Mouse (Mus musculus): ENCODE measurements at regions not wholly inside any gene's neighbourhood (a gene's known extent, or its start where the extent isn't known, plus 50 kb on each side); places are given as distances from the start of the nearest gene placed in this dataset.

DNA sequence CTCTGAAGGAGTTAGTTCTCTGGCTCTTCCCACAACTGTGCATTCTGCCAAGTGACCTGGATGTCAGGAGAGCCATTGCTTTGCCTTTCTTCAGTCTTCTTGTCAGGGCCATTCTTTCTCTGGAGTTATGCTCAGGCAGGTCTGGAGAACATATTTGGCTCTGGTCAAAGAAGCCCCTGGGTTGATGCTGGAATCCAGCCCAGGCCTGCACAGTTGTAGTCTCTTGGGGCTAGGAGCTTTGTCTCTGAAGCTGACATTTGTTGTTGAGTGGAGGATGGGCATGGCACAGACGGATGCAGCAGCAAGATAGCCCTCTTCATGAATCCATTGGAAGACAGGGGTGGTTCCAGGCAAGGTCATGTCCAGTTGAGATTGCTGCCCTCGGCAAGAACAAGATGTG, 411.4 kb upstream of the Mki67 start:
- H3K27ac ChIP-seq, result no peak overlapping the region
- no peaks in the 10 kb centered on the region for H3K9me3 ChIP-seq
- no peaks in the 10 kb centered on the region for H3K36me3 ChIP-seq
- no peak overlapping the region for H3K4me2 ChIP-seq (replicated peaks)
- peaks cover 17% of the 10 kb centered on the region; the same call in 1 of the 2 replicates for H3K4me1 ChIP-seq
- no peak overlapping the region for H3K4me3 ChIP-seq
- H3K9ac ChIP-seq, result no peak overlapping the region
- no peaks in the 10 kb centered on the region for H3K27me3 ChIP-seq
- no peak for ATAC-seq (ENCODE audit: insufficient number of reproducible peaks, insufficient read depth, low FRiP score, low TSS enrichment)
- 75% methylated on average over 2 of the region's 2 CpGs for WGBS

DNA sequence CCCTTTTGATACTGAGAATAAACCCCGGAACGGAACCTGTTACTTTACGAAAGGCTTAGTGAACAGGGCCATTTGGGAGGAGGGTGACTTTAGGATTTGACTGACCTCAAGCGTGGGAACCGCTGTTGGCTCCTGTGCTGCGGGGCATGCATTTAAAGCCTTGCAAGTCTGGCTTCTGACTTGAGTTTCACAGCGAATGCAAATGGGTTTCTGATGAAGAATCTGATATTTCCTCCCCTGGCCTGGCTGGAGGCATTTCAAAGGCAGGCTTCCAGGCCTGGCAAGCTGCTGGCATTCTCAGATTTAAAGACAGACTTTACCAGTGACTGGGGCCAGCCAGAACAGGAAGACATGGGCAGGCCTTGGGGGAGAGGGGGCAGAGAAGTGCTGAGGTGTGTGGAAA, 413.6 kb upstream of the Mki67 start:
- ATAC-seq (ENCODE audit: insufficient number of reproducible peaks, insufficient read depth, low FRiP score, low TSS enrichment), result no peak
- H3K4me1 ChIP-seq, result peaks cover 17% of the 10 kb centered on the region; the same call in 1 of the 2 replicates
- H3K36me3 ChIP-seq, result no peaks in the 10 kb centered on the region
- no peak overlapping the region for H3K9ac ChIP-seq
- H3K27ac ChIP-seq, result no peak overlapping the region
- H3K4me3 ChIP-seq, result no peak overlapping the region
- WGBS, result 30% methylated on average over 7 of the region's 7 CpGs
- no peaks in the 10 kb centered on the region for H3K27me3 ChIP-seq
- no peak overlapping the region for H3K4me2 ChIP-seq (replicated peaks)
- H3K9me3 ChIP-seq, result no peaks in the 10 kb centered on the region

DNA sequence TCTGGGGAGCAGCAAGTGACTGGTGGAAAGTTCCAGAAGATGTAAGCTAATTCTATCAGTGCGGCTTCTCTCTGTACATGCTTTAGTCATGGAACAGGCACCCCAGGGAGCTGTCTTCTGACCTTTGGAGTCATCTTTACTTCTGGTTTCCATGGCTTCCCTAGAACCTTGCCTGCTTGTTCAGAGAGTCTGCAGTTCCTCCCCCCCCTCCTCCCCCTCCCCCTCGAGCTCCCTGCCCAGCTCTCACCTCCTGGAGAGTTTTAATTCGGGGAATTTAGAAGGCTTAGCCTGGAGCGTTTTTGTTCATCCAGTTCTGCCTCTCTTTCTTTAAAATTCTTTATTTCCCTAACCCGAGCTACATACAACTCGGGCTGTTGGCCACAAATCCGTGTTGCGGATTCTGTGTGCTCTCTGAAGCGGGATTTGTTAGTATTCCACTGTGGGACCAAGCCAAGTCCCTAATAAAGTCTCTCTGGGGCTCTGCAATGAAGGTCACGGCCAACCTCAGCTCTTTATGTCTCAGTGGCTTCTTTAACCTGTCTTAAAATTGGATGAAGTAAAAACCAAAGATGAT, 414.6 kb upstream of the Mki67 start:
- Histone ChIP-seq H3K27me3 (no peaks in the 10 kb centered on the region), H3K36me3 (no peaks in the 10 kb centered on the region), H3K9me3 (no peaks in the 10 kb centered on the region), H3K27ac (peak overlapping the region; percentile 17; the same call in 1 of the 2 replicates), H3K4me1 (peaks cover 17% of the 10 kb centered on the region; the same call in 1 of the 2 replicates), H3K4me3 (no peak overlapping the region), H3K4me2 (replicated peaks) (no peak overlapping the region), H3K9ac (no peak overlapping the region)
- 35% methylated on average over 10 of the region's 10 CpGs for WGBS
- ATAC-seq (ENCODE audit: insufficient number of reproducible peaks, insufficient read depth, low FRiP score, low TSS enrichment), result no peak

DNA sequence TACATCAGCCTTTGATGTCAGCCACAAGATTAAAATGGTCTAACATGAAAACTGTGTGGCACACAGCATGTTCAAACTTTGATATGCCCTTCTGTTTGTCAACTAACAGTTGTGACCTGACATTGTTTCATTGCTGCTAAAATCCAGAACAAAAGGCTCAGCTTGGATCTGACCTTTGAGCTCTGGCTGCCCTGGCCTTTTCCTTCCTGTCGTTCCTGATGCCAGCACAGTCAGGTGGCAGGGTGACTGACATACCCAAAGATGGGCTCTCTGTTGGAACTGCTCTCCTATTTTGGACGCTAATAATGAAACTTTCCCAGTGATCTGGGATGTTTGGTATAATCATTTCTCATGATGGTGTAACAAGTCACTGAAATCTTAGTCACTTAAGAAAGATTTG, 416.8 kb upstream of the Mki67 start:
- WGBS, result 58% methylated on average over 2 of the region's 2 CpGs
- no peaks in the 10 kb centered on the region for H3K27me3 ChIP-seq
- H3K9ac ChIP-seq, result no peak overlapping the region
- H3K4me1 ChIP-seq, result peaks cover 17% of the 10 kb centered on the region; the same call in 1 of the 2 replicates
- H3K9me3 ChIP-seq, result no peaks in the 10 kb centered on the region
- ATAC-seq (ENCODE audit: insufficient number of reproducible peaks, insufficient read depth, low FRiP score, low TSS enrichment), result no peak
- no peak overlapping the region for H3K4me3 ChIP-seq
- H3K4me2 ChIP-seq (replicated peaks), result no peak overlapping the region
- H3K36me3 ChIP-seq, result no peaks in the 10 kb centered on the region
- H3K27ac ChIP-seq, result no peak overlapping the region

DNA sequence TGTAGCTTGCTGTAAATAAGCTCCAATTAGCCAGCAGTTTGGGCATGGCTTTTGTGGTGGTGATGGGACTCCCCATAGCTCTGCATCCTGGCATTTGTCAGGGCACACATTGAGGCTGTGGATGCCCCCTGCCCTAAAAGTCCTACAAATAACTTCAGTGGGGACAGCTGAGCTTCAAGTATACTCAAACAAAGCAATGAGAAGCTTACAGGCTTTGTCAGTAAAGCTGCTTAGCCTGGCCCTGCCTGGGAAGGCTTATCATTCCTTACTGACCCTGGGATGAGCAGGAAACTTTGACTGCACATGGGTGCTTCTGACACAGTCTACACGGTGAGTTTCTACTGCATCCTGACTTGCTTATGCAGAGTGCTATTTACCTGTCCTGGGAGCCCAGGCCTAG, 420.5 kb upstream of the Mki67 start:
- no peak for ATAC-seq (ENCODE audit: insufficient number of reproducible peaks, insufficient read depth, low FRiP score, low TSS enrichment)
- Histone ChIP-seq H3K9ac (no peak overlapping the region), H3K9me3 (no peaks in the 10 kb centered on the region), H3K27me3 (no peaks in the 10 kb centered on the region), H3K4me3 (no peak overlapping the region), H3K27ac (no peak overlapping the region), H3K4me2 (replicated peaks) (no peak overlapping the region), H3K36me3 (no peaks in the 10 kb centered on the region), H3K4me1 (no peaks in the 10 kb centered on the region)
- WGBS, result 79% methylated on average over 1 of the region's 1 CpGs

DNA sequence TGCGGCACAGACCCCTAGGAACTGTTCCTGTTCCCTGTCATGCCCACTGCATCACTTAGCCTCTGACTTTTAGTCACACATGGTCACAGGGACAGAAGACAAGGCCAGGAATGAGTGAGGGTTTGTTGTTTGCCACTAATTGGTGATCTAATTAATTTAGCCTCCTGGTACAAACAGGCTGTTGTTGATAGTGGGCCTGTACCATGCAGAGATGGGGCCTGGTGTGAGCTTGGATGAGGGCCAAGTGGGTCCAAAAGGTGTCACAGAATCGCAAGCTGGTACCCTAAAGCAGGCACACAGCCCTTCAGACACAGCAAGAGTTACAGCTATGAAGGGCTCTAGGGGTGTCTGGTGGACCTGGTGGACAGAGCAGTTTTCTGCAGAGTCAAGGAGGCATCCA, 421.2 kb upstream of the Mki67 start:
- Histone ChIP-seq H3K27ac (no peak overlapping the region), H3K27me3 (no peaks in the 10 kb centered on the region), H3K4me2 (replicated peaks) (no peak overlapping the region), H3K36me3 (no peaks in the 10 kb centered on the region), H3K4me1 (no peaks in the 10 kb centered on the region), H3K9ac (no peak overlapping the region), H3K4me3 (no peak overlapping the region), H3K9me3 (no peaks in the 10 kb centered on the region)
- no peak for ATAC-seq (ENCODE audit: insufficient number of reproducible peaks, insufficient read depth, low FRiP score, low TSS enrichment)
- WGBS, result 93% methylated on average over 2 of the region's 2 CpGs

DNA sequence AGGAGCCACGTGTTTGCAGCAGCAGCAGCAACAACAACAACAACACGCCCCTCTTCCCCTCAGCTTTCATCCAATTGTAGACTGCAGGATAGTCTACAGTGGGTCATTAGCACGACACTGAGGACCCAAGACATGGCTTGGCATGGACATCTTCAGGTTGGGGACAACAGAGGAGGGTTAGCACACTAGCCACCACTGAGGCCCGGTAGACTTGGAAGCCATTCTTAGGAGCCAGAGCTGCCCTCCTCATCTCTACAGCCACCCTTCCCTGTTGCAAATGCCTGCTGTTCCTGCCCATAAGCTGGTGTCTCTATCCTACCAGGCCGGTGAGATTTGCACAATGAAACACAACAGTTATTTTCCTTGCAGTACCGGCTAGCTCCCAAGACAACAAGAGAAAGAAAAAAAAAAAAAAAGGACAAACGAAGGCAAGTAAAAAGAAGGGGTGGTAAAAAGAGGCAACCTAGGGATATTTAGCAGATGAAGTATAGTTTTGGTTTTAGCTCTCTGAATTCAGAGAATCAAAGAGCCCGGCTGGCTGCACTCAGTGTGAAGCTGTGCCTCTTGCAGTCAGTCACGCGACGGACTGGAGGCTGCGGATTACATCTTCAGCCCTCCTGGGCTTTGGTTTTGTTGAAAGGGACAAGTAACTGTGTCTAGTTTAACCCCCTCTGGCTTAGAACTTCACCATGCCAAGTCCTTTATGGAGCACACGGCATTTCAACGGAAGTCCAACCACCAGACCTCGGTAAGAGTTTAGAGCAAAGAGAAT, 421.9 kb upstream of the Mki67 start:
- Histone ChIP-seq H3K4me1 (no peaks in the 10 kb centered on the region), H3K4me2 (replicated peaks) (no peak overlapping the region), H3K9ac (no peak overlapping the region), H3K27me3 (no peaks in the 10 kb centered on the region), H3K4me3 (no peak overlapping the region), H3K9me3 (no peaks in the 10 kb centered on the region), H3K36me3 (no peaks in the 10 kb centered on the region), H3K27ac (no peak overlapping the region)
- ATAC-seq (ENCODE audit: insufficient number of reproducible peaks, insufficient read depth, low FRiP score, low TSS enrichment), result no peak
- WGBS, result 65% methylated on average over 15 of the region's 15 CpGs

DNA sequence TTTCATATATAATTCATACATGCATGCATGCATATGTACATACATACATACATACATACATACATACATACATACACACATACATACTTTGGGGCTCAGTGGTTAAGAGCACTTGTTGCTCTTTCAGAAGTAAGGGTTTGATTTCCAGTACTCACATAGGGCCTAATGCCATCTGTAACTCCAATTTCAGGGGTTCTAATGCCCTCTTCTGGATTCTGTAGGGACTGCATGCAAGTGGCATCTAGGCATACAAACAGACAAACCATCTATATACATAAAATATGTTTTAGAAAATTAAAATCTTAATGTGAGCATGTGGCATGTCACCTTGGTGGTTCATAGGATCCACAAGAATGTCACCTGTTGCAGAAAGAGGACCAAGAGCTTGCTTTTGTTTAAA, 426.7 kb upstream of the Mki67 start:
- Histone ChIP-seq H3K4me1 (no peaks in the 10 kb centered on the region), H3K4me3 (no peak overlapping the region), H3K36me3 (no peaks in the 10 kb centered on the region), H3K4me2 (replicated peaks) (no peak overlapping the region), H3K27me3 (no peaks in the 10 kb centered on the region), H3K27ac (no peak overlapping the region), H3K9ac (no peak overlapping the region), H3K9me3 (no peaks in the 10 kb centered on the region)
- no peak for ATAC-seq (ENCODE audit: insufficient number of reproducible peaks, insufficient read depth, low FRiP score, low TSS enrichment)

DNA sequence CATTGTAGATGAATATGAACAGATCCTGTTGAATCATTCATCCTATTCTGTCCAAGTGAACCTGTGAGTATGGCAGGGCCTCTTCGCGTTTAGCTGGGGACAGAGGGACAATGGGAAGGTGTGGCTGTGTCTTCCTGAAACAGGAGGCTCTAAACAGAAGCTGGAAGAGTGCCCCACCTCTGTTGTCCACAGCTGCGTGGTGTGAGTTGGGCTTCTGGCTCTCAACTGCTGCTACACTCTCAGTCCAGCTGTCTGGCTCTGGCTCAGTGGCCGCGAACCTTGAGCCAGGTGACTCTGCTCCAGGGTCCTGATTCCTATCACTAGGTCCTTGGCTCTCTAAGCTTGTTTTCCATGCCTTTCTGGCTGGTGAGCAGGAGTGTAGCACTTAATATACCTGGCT, 434.0 kb upstream of the Mki67 start:
- no peak for ATAC-seq (ENCODE audit: insufficient number of reproducible peaks, insufficient read depth, low FRiP score, low TSS enrichment)
- Histone ChIP-seq H3K4me3 (no peak overlapping the region), H3K4me1 (peaks cover 4% of the 10 kb centered on the region; the same call in 1 of the 2 replicates), H3K4me2 (replicated peaks) (no peak overlapping the region), H3K9me3 (no peaks in the 10 kb centered on the region), H3K27me3 (no peaks in the 10 kb centered on the region), H3K27ac (no peak overlapping the region), H3K36me3 (no peaks in the 10 kb centered on the region), H3K9ac (0 out of 2 replicates have a peak overlapping the region, but pooled peaks have one; percentile 10)
- 71% methylated on average over 5 of the region's 5 CpGs for WGBS

DNA sequence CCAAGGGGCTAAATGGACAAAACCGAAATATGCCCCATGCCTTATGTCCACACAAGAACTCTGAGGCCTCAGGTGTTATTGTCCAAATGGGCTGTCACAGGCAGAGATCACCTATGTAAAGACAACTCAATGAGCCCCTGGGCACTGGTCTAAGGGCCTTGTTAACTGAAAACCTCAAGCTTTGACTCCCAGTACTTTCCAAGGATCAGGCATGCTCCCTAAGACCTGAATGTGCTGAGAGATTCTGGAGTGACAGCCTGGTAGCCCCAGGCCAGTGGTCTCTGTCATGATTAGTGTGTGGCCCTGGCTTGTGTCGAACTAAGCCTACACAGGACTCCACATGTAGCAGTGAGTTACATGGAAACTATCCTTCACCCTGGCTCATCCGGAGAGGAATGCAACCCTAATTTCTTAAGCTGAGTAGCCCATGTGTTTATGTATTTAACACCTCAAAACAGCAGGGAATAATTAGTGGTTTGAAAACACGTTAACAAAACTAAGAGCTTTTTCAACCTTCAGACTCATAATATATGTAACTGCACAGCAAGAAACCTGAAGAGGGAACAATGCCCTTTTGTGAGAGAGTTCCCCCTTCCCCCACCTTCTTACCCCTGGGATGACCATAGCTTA, 435.3 kb upstream of the Mki67 start:
- H3K36me3 ChIP-seq, result no peaks in the 10 kb centered on the region
- H3K4me2 ChIP-seq (replicated peaks), result no peak overlapping the region
- no peak overlapping the region for H3K4me3 ChIP-seq
- H3K9me3 ChIP-seq, result no peaks in the 10 kb centered on the region
- no peak overlapping the region for H3K9ac ChIP-seq
- 27% methylated on average over 4 of the region's 4 CpGs for WGBS
- no peak overlapping the region for H3K27ac ChIP-seq
- ATAC-seq (ENCODE audit: insufficient number of reproducible peaks, insufficient read depth, low FRiP score, low TSS enrichment), result no peak; the same call in 1 of the 2 replicates
- no peaks in the 10 kb centered on the region for H3K27me3 ChIP-seq
- peaks cover 4% of the 10 kb centered on the region; the same call in 1 of the 2 replicates for H3K4me1 ChIP-seq

DNA sequence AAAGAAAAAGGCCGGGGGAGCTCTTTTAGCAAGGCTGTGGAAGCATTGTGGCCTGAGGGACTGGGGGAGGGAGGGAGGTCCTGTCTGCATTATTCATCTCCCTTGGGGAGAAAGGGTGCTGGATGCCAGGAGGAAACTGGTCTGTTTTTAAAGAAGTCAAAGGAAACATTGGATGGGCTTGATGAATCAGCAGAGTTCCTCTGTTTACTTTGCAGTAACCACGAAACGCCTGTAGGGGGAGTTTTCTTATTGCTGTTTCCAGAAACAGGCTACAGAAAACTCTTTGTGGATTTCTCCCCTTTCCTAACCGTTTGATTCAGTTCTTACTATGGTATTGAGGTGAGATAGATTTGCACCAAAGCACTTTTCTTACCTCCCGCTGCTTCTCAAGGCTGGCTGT, 436.3 kb upstream of the Mki67 start:
- Histone ChIP-seq H3K9me3 (no peaks in the 10 kb centered on the region), H3K4me3 (no peak overlapping the region), H3K4me1 (peaks cover 4% of the 10 kb centered on the region; the same call in 1 of the 2 replicates), H3K9ac (no peak overlapping the region), H3K27me3 (no peaks in the 10 kb centered on the region), H3K27ac (no peak overlapping the region), H3K4me2 (replicated peaks) (no peak overlapping the region), H3K36me3 (no peaks in the 10 kb centered on the region)
- 21% methylated on average over 5 of the region's 5 CpGs for WGBS
- ATAC-seq (ENCODE audit: insufficient number of reproducible peaks, insufficient read depth, low FRiP score, low TSS enrichment), result no peak

DNA sequence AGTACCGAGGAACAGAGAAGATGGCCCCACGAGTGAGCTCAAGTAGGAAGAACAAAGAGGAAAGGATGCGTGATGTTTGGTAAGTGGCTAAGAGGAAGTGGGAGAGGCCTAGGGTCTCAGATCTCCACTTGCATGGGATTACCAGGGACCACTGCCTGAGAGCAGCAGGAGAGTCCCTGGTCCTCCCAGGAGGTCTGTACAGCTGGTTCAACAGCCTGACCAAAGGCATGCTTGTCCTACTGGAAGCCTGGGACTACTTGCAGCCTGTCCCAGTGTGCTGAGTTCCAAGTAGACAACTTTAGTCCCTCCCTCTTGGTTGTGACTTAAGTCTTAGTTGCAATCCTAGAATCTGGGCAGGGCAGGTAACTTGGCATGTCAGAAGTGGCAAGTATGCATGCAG, 437.5 kb upstream of the Mki67 start:
- no peaks in the 10 kb centered on the region for H3K36me3 ChIP-seq
- 73% methylated on average over 3 of the region's 3 CpGs for WGBS
- H3K9me3 ChIP-seq, result no peaks in the 10 kb centered on the region
- H3K27me3 ChIP-seq, result no peaks in the 10 kb centered on the region
- no peak overlapping the region for H3K9ac ChIP-seq
- H3K27ac ChIP-seq, result no peak overlapping the region
- no peak for ATAC-seq (ENCODE audit: insufficient number of reproducible peaks, insufficient read depth, low FRiP score, low TSS enrichment)
- peaks cover 4% of the 10 kb centered on the region; the same call in 1 of the 2 replicates for H3K4me1 ChIP-seq
- no peak overlapping the region for H3K4me2 ChIP-seq (replicated peaks)
- no peak overlapping the region for H3K4me3 ChIP-seq
